Mouse (Mus musculus) C2C12 (cell line): ENCODE measurements around the gene Lgr6. TPM values are rescaled to one million over a fixed set of nuclear protein-coding genes. Genes with fewer than 3 reads are reported as not detected.

Experiments
- H3K27me3 ChIP-seq: one replicate; pipeline ENCODE4 v1.6.1; 2011; ENCODE audit not compliant: control insufficient read depth, insufficient read depth, insufficient read length
- H3K36me3 ChIP-seq: one replicate; pipeline ENCODE4 v1.6.1; 2011; ENCODE audit not compliant: control insufficient read depth, insufficient read depth
- H3K4me3 ChIP-seq: one replicate; pipeline ENCODE4 v1.5.1; 2011; ENCODE audit warnings: mild to moderate bottlenecking, control low read depth; ENCODE audit not compliant: poor library complexity, insufficient read depth, severe bottlenecking
- H3K79me2 ChIP-seq: one replicate; pipeline ENCODE4 v1.6.1; 2011; ENCODE audit not compliant: control insufficient read depth, insufficient read depth
- H3K79me3 ChIP-seq: one replicate; pipeline ENCODE4 v1.6.1; 2011; ENCODE audit warnings: low read depth, control low read depth
- H3ac ChIP-seq: one replicate; pipeline ENCODE3; 2011; ENCODE audit warnings: low read depth; ENCODE audit not compliant: control insufficient read depth, insufficient read length
- CEBPB ChIP-seq: IDR thresholded peaks from one replicate; pipeline ENCODE4 v1.6.1; 2011; ENCODE audit warnings: low read depth, mild to moderate bottlenecking, control low read depth, moderate library complexity
- CTCF ChIP-seq: IDR thresholded peaks from one replicate; pipeline ENCODE4 v1.5.1; 2011; ENCODE audit not compliant: control insufficient read depth, insufficient read depth, insufficient read length
- FOSL1 ChIP-seq: IDR thresholded peaks from one replicate; pipeline ENCODE4 v1.8.0; 2011; ENCODE audit warnings: mild to moderate bottlenecking, low read length; ENCODE audit not compliant: poor library complexity, insufficient read depth, severe bottlenecking
- MAX ChIP-seq: IDR thresholded peaks from one replicate; pipeline ENCODE4 v1.6.1; 2011; ENCODE audit warnings: mild to moderate bottlenecking, control low read depth
- MYOD1 ChIP-seq: IDR thresholded peaks from one replicate; pipeline ENCODE4 v1.6.1; 2011; ENCODE audit warnings: low read depth; ENCODE audit not compliant: control insufficient read depth, insufficient read length
- MYOG ChIP-seq: IDR thresholded peaks from one replicate; pipeline ENCODE4 v1.6.1; 2011; ENCODE audit not compliant: control insufficient read depth, insufficient read length; ENCODE audit errors: extremely low read depth
- USF1 ChIP-seq: IDR thresholded peaks from one replicate; pipeline ENCODE4 v1.6.1; 2011; ENCODE audit warnings: low read depth, mild to moderate bottlenecking, control low read depth, moderate library complexity
- polyA plus RNA-seq: library from polyadenylated mRNA; unstranded; fragments of >200 nt; fragmentation: generic; extraction: Trizol; gene quantifications from one replicate; pipeline ENCODE4 v1.2.1, GENCODE M21; 2012; ENCODE audit warnings: missing spikeins

Lgr6 gene
- polyA plus RNA-seq, 1 experiment: 32.9 TPM

GRCm38 (mm10) chr1:135064525-135064924 lies 40.6 kb downstream of the Lgr6 start:
- Histone ChIP-seq H3ac (no peak overlapping the region), H3K27me3 (no peaks in the 10 kb centered on the region), H3K4me3 (no peak overlapping the region), H3K36me3 (peaks cover 6% of the 10 kb centered on the region), H3K79me2 (no peaks in the 10 kb centered on the region), H3K79me3 (no peaks in the 10 kb centered on the region)
- TF ChIP-seq MYOD1 (no peak), CEBPB (no peak), MAX (no peak), MYOG (no peak), CTCF (no peak), USF1 (no peak), FOSL1 (no peak)

- Histone ChIP-seq H3K4me3 (no peak overlapping the region), H3K27me3 (no peaks in the 10 kb centered on the region), H3K79me2 (no peaks in the 10 kb centered on the region), H3K79me3 (no peaks in the 10 kb centered on the region), H3K36me3 (peaks cover 6% of the 10 kb centered on the region), H3ac (no peak overlapping the region)
- TF ChIP-seq CTCF (no peak), MYOG (no peak), FOSL1 (no peak), CEBPB (no peak), USF1 (no peak), MYOD1 (no peak), MAX (no peak)
These were observed 42.1 kb downstream of the Lgr6 start for GRCm38 (mm10) chr1:135062936-135063335.

- Histone ChIP-seq H3K36me3 (peaks cover 6% of the 10 kb centered on the region), H3K4me3 (no peak overlapping the region), H3ac (no peak overlapping the region), H3K27me3 (no peaks in the 10 kb centered on the region), H3K79me2 (no peaks in the 10 kb centered on the region), H3K79me3 (no peaks in the 10 kb centered on the region)
- no peak for TF ChIP-seq MAX
- no peak for TF ChIP-seq USF1
- no peak for TF ChIP-seq FOSL1
- no peak for TF ChIP-seq MYOD1
- TF ChIP-seq MYOG: no peak
- no peak for TF ChIP-seq CTCF
- no peak for TF ChIP-seq CEBPB
These were observed 43.8 kb downstream of the Lgr6 start for GRCm38 (mm10) chr1:135061300-135061699.

GRCm38 (mm10) chr1:135060174-135060573 lies 44.9 kb downstream of the Lgr6 start:
- Histone ChIP-seq H3K27me3 (no peaks in the 10 kb centered on the region), H3K4me3 (no peak overlapping the region), H3ac (no peak overlapping the region), H3K79me3 (no peaks in the 10 kb centered on the region), H3K79me2 (no peaks in the 10 kb centered on the region), H3K36me3 (peaks cover 6% of the 10 kb centered on the region)
- TF ChIP-seq MYOD1 (no peak), CEBPB (no peak)

GRCm38 (mm10) chr1:135056901-135057300 lies 48.2 kb downstream of the Lgr6 start:
- no peaks in the 10 kb centered on the region for H3K27me3 ChIP-seq
- no peak for TF ChIP-seq MAX
- TF ChIP-seq MYOG: no peak
- TF ChIP-seq USF1: no peak
- no peak for TF ChIP-seq MYOD1
- no peak for TF ChIP-seq CEBPB
- no peak for TF ChIP-seq CTCF
- TF ChIP-seq FOSL1: no peak
- H3K36me3 ChIP-seq: peaks cover under 1% of the 10 kb centered on the region
- no peaks in the 10 kb centered on the region for H3K79me3 ChIP-seq
- H3ac ChIP-seq: no peak overlapping the region
- H3K79me2 ChIP-seq: no peaks in the 10 kb centered on the region
- H3K4me3 ChIP-seq: no peak overlapping the region

- H3K79me2 ChIP-seq: no peaks in the 10 kb centered on the region
- H3K27me3 ChIP-seq: no peaks in the 10 kb centered on the region
- no peak overlapping the region for H3ac ChIP-seq
- no peak for TF ChIP-seq CEBPB
- TF ChIP-seq MYOD1: no peak
- TF ChIP-seq MYOG: no peak
- no peak for TF ChIP-seq CTCF
- TF ChIP-seq FOSL1: no peak
- no peak for TF ChIP-seq USF1
- no peak for TF ChIP-seq MAX
- no peak overlapping the region for H3K4me3 ChIP-seq
- H3K79me3 ChIP-seq: no peaks in the 10 kb centered on the region
- H3K36me3 ChIP-seq: no peaks in the 10 kb centered on the region
These were observed 51.0 kb downstream of the Lgr6 start for GRCm38 (mm10) chr1:135054121-135054520.

GRCm38 (mm10) chr1:135044439-135044838 lies 60.6 kb downstream of the Lgr6 start:
- H3K36me3 ChIP-seq: peaks cover 5% of the 10 kb centered on the region
- no peak overlapping the region for H3K4me3 ChIP-seq
- no peaks in the 10 kb centered on the region for H3K79me3 ChIP-seq
- no peak overlapping the region for H3ac ChIP-seq
- H3K79me2 ChIP-seq: no peaks in the 10 kb centered on the region
- H3K27me3 ChIP-seq: no peaks in the 10 kb centered on the region
- TF ChIP-seq MYOD1 (no peak), FOSL1 (no peak), USF1 (no peak), CEBPB (no peak), CTCF (no peak), MAX (no peak), MYOG (no peak)
